Mouse (Mus musculus) midbrain, embryonic 16.5 days (tissue): ENCODE measurements around the gene Tgds. TPM values are rescaled to one million over a fixed set of nuclear protein-coding genes. Genes with fewer than 3 reads are reported as not detected.
A peak's percentile ranks its signal among the peaks of the same experiment; 100 is the strongest.

Experiments used
- ATAC-seq: fragments of 200-750 bp; cut with Nextera tagmentation; 2 replicates; pipeline ENCODE4 v1.8.0; 2017; ENCODE audit warnings: moderate TSS enrichment
- H3K27ac ChIP-seq: fragments of 300-500 bp; sonication (generic); 2 replicates; pipeline ENCODE4 v1.5.1; 2014; ENCODE audit warnings: mild to moderate bottlenecking, low read length, mixed read lengths
- H3K27me3 ChIP-seq: fragments of 300-500 bp; sonication (generic); 2 replicates; pipeline ENCODE4 v1.6.1; 2014; ENCODE audit warnings: low read depth, low read length, mixed read lengths; ENCODE audit not compliant: control insufficient read depth, insufficient read depth
- H3K36me3 ChIP-seq: fragments of 300-500 bp; sonication (generic); 2 replicates; pipeline ENCODE4 v1.6.1; 2014; ENCODE audit warnings: mild to moderate bottlenecking, low read length, moderate library complexity, mixed read lengths; ENCODE audit not compliant: control insufficient read depth, insufficient read depth
- H3K4me1 ChIP-seq: fragments of 300-500 bp; sonication (generic); 2 replicates; pipeline ENCODE4 v1.6.1; 2014; ENCODE audit warnings: mild to moderate bottlenecking, low read length, mixed read lengths; ENCODE audit not compliant: control insufficient read depth, insufficient read depth
- H3K4me2 ChIP-seq: fragments of 300-500 bp; sonication (generic); 2 replicates; pipeline ENCODE4 v1.6.1; 2014; ENCODE audit warnings: mild to moderate bottlenecking, low read length, mixed read lengths
- H3K4me3 ChIP-seq: fragments of 300-500 bp; sonication (generic); 2 replicates; pipeline ENCODE4 v1.5.1; 2014; ENCODE audit warnings: low read depth, mild to moderate bottlenecking, low read length, moderate library complexity, mixed read lengths
- H3K9ac ChIP-seq: fragments of 300-500 bp; sonication (generic); 2 replicates; pipeline ENCODE4 v1.6.1; 2014; ENCODE audit warnings: low read depth, low read length, mixed read lengths
- H3K9me3 ChIP-seq: fragments of 300-500 bp; sonication (generic); replicated peaks from 2 replicates; pipeline ENCODE4 v1.6.1; 2014; ENCODE audit warnings: mild to moderate bottlenecking, low read length, mixed read lengths; ENCODE audit not compliant: control insufficient read depth, poor library complexity, severe bottlenecking
- WGBS: fragments of 180-500 bp; shearing (Covaris S2); extraction: QIAGEN DNeasy Blood & Tissue Kit; methylation state at CpG from one replicate; pipeline ENCODE4 v1.1.7; 2014; 5-methylcytosine and 5-hydroxymethylcytosine counted together
- polyA plus RNA-seq: library from polyadenylated mRNA; unstranded; fragments of >200 nt; fragmentation: Nextera tagmentation; extraction: Ambion mirVana; gene quantifications from 2 replicates; pipeline ENCODE4 v1.2.1, GENCODE M21; 2015

Gene Tgds
- 15.2 and 16.4 TPM in 2 replicates for polyA plus RNA-seq

DNA sequence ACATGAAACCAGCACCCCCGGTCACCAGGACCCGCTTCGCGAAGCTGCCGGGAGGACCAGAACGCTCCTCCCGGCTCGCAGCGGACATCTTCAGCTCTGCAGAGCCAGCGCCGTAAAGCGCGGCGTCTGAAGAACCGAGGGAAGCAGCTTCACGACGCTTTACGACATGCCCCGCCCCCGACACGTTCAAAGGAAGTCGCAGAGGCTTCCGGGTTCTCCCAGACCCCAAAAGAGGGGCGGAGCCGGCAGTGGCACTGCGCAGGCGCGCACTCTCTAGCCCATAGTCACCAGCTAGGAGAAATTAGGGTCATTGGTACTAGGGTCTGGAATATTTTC lies at the start of gene Tgds:
Tgds (minus strand) TSS at position 114 of the 336 bp plus-strand sequence.
- H3K9me3 ChIP-seq = no peaks in the 10 kb centered on the region
- 0% methylated on average over 26 of the region's 28 CpGs for WGBS
- peak within 1 kb of the TSS; percentile 71 for H3K4me3 ChIP-seq
- no peaks in the 10 kb centered on the region for H3K36me3 ChIP-seq
- H3K4me2 ChIP-seq = peak within 1 kb of the TSS; percentile 93
- peak within 1 kb of the TSS; percentile 83 for H3K9ac ChIP-seq
- ATAC-seq = peak; percentile 84
- H3K27me3 ChIP-seq = no peaks in the 10 kb centered on the region
- peaks cover 11% of the 10 kb centered on the region for H3K4me1 ChIP-seq
- peak within 1 kb of the TSS; percentile 60 for H3K27ac ChIP-seq

- Histone ChIP-seq H3K27ac (peak overlapping the region; percentile 86), H3K4me3 (peak overlapping the region; percentile 58), H3K4me2 (peak overlapping the region; percentile 88), H3K4me1 (peaks cover 5% of the 10 kb centered on the region), H3K9me3 (no peaks in the 10 kb centered on the region), H3K27me3 (no peaks in the 10 kb centered on the region), H3K36me3 (no peaks in the 10 kb centered on the region), H3K9ac (peak overlapping the region; percentile 72)
- under 1% methylated on average over 10 of the region's 10 CpGs for WGBS
- ATAC-seq = peak; percentile 92
These were observed 48.2 kb upstream of the Tgds start for GRCm38 (mm10) chr14:118180711-118181177.

GRCm38 (mm10) chr14:118180117-118180557 lies 47.6 kb upstream of the Tgds start:
- Histone ChIP-seq H3K27me3 (no peaks in the 10 kb centered on the region), H3K27ac (peak overlapping the region; percentile 86), H3K9me3 (no peaks in the 10 kb centered on the region), H3K4me2 (peak overlapping the region; percentile 88), H3K4me1 (peaks cover 5% of the 10 kb centered on the region), H3K9ac (peak overlapping the region; percentile 72), H3K36me3 (no peaks in the 10 kb centered on the region), H3K4me3 (peak overlapping the region; percentile 58)
- ATAC-seq = peak; percentile 89
- whole genome bisulfite sequencing = 0% methylated on average over 20 of the region's 20 CpGs

- peak overlapping the region; percentile 58 for H3K4me3 ChIP-seq
- ATAC-seq = peak; percentile 27; the same call in 1 of the 2 replicates
- 31% methylated on average over 7 of the region's 7 CpGs for WGBS
These were observed 47.1 kb upstream of the Tgds start for GRCm38 (mm10) chr14:118179701-118180100.

GRCm38 (mm10) chr14:118179251-118179650 lies 46.7 kb upstream of the Tgds start:
- Histone ChIP-seq H3K4me1 (peaks cover 5% of the 10 kb centered on the region), H3K36me3 (no peaks in the 10 kb centered on the region), H3K4me3 (no peak overlapping the region), H3K9ac (no peak overlapping the region), H3K9me3 (no peaks in the 10 kb centered on the region), H3K4me2 (no peak overlapping the region), H3K27ac (no peak overlapping the region), H3K27me3 (no peaks in the 10 kb centered on the region)
- WGBS = 60% methylated on average over 1 of the region's 1 CpGs
- no peak for ATAC-seq

More at GRCm38 (mm10) chr14:118179701-118180100, 47.1 kb upstream of the Tgds start:
- Histone ChIP-seq H3K27ac (peak overlapping the region; percentile 86), H3K9ac (peak overlapping the region; percentile 72), H3K4me1 (peaks cover 5% of the 10 kb centered on the region), H3K9me3 (no peaks in the 10 kb centered on the region), H3K27me3 (no peaks in the 10 kb centered on the region), H3K4me2 (peak overlapping the region; percentile 88), H3K36me3 (no peaks in the 10 kb centered on the region)

DNA sequence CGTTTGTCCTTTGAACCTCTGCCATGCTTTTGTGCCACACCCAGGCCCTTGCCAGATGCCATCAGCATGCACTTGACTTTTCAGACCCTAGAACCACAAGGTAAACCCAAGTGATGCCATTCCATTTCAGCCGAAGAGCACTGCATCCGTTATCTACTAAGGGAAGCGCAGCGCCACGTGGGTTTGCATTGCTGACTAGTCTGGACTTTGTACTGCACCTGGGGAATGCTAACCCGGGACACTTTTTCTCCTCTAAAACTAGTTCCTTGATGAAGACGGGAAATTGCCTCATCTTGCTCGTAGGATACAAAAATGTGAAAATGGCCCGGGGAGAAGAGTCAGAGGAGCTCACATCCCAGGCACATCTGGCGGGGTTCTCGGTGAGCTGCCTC lies 43.1 kb upstream of the Tgds start:
- no peaks in the 10 kb centered on the region for H3K36me3 ChIP-seq
- no peak overlapping the region for H3K9ac ChIP-seq
- WGBS = 93% methylated on average over 12 of the region's 12 CpGs
- no peak overlapping the region for H3K4me2 ChIP-seq
- no peaks in the 10 kb centered on the region for H3K9me3 ChIP-seq
- no peak for ATAC-seq
- H3K27me3 ChIP-seq = no peaks in the 10 kb centered on the region
- H3K4me1 ChIP-seq = peaks cover 5% of the 10 kb centered on the region
- H3K4me3 ChIP-seq = no peak overlapping the region
- H3K27ac ChIP-seq = no peak overlapping the region

- no peak overlapping the region for H3K4me2 ChIP-seq
- H3K9me3 ChIP-seq = no peaks in the 10 kb centered on the region
- no peak overlapping the region for H3K9ac ChIP-seq
- H3K27ac ChIP-seq = no peak overlapping the region
- H3K4me1 ChIP-seq = peaks cover 5% of the 10 kb centered on the region
- H3K4me3 ChIP-seq = no peak overlapping the region
- 95% methylated on average over 30 of the region's 30 CpGs for WGBS
- H3K36me3 ChIP-seq = no peaks in the 10 kb centered on the region
- H3K27me3 ChIP-seq = no peaks in the 10 kb centered on the region
- ATAC-seq = no peak
These were observed 42.6 kb upstream of the Tgds start for GRCm38 (mm10) chr14:118175071-118175693.

GRCm38 (mm10) chr14:118173590-118174203 lies 41.1 kb upstream of the Tgds start:
- Histone ChIP-seq H3K36me3 (peaks cover 4% of the 10 kb centered on the region; the same call in 1 of the 2 replicates), H3K9me3 (no peaks in the 10 kb centered on the region), H3K4me3 (no peak overlapping the region), H3K4me1 (no peaks in the 10 kb centered on the region), H3K27ac (no peak overlapping the region), H3K27me3 (no peaks in the 10 kb centered on the region), H3K9ac (no peak overlapping the region), H3K4me2 (no peak overlapping the region)
- ATAC-seq = no peak
- WGBS = 73% methylated on average over 11 of the region's 11 CpGs

GRCm38 (mm10) chr14:118168776-118169175 lies 36.2 kb upstream of the Tgds start:
- ATAC-seq = no peak
- peaks cover 4% of the 10 kb centered on the region; the same call in 1 of the 2 replicates for H3K36me3 ChIP-seq
- H3K4me3 ChIP-seq = no peak overlapping the region
- 95% methylated on average over 4 of the region's 4 CpGs for WGBS
- no peaks in the 10 kb centered on the region for H3K4me1 ChIP-seq
- no peaks in the 10 kb centered on the region for H3K27me3 ChIP-seq
- no peak overlapping the region for H3K9ac ChIP-seq
- H3K4me2 ChIP-seq = no peak overlapping the region
- no peaks in the 10 kb centered on the region for H3K9me3 ChIP-seq
- H3K27ac ChIP-seq = no peak overlapping the region
